Mouse (Mus musculus): ENCODE measurements at regions not wholly inside any gene's neighbourhood (a gene's known extent, or its start where the extent isn't known, plus 50 kb on each side); places are given as distances from the start of the nearest gene placed in this dataset.

DNA sequence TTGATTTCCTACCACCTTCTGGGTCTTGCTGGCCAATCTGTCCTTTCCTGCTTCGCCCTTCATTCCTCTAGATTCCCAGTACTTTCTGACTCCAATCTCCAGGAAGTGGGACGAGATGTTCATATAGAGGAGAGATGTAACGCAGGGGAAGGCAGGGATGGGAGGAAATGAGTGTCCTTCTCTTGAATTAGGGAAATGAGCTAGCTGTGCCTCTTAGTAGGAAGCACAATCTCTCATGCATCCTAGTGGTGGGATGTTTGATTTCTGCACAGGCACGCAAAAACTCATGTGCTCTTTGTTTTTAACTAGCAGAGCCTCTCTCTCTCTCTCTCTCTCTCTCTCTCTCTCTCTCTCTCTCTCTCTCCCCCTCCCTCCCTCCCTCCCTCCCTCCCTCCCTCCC, 290.3 kb downstream of the Gm11011 start:
- TF ChIP-seq TAL1 (IDR thresholded peaks at IDR 0.05; ENCODE audit: low read length) (no peak), GATA1 (IDR thresholded peaks at IDR 0.05; ENCODE audit: low read length) (no peak)

Data from erythroblast, embryonic 14.5 days (primary cell).